Mouse (Mus musculus): ENCODE measurements at regions not wholly inside any gene's neighbourhood (a gene's known extent, or its start where the extent isn't known, plus 50 kb on each side); places are given as distances from the start of the nearest gene placed in this dataset.

DNA sequence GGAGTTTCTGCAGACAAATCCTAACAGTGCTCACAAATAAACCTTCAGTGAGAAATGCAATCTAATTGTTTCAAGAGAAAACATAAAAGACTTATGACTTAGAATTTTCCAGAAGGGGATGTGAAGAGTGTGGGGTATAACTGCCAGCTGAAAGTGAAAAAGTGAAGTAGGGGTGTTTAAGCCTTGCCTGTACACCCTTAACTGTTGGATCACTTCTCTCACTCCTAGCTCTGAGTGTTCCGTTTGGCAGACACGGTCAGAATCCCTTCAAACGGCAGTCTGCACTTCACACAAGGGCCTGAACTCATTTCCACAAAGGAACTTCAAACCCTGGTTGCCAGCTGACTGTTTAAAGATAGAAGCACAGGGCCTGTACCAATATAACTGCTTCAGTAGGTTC is 101.2 kb upstream of the Mpp6 start:
- Histone ChIP-seq H3K4me1 (peaks cover 6% of the 10 kb centered on the region; the same call in 1 of the 2 replicates), H3K27ac (replicated peaks) (no peak overlapping the region), H3K9me3 (no peaks in the 10 kb centered on the region), H3K27me3 (replicated peaks; ENCODE audit: low read depth, poor library complexity, severe bottlenecking) (no peaks in the 10 kb centered on the region), H3K4me3 (no peak overlapping the region), H3K36me3 (replicated peaks) (no peaks in the 10 kb centered on the region)
- DNase-seq (ENCODE audit: low spot score) = no peak
- WGBS = 82% methylated on average over 3 of the region's 3 CpGs

DNA sequence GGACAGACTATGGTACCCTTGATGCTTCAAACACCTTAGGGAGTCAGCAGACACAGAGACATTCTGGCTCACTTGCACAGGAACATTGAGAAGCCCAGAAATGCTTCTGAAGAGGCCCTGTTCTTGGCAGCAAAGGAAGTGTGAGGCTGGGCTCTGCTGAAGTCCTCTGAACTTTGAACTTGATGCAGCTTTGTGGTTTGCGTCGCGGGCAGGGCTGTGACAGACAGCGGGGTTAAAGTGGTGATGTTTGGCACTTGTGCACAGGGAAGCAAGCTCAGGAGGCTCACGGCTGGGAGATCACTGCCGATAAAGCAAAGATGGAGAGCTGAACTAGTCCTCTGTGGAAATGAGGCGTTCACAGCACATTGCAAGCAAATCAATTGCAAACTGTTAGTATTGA is 100.7 kb upstream of the Mpp6 start:
- Histone ChIP-seq H3K36me3 (replicated peaks) (no peaks in the 10 kb centered on the region), H3K4me1 (peaks cover 6% of the 10 kb centered on the region; the same call in 1 of the 2 replicates), H3K4me3 (no peak overlapping the region), H3K27ac (replicated peaks) (no peak overlapping the region), H3K9me3 (no peaks in the 10 kb centered on the region), H3K27me3 (replicated peaks; ENCODE audit: low read depth, poor library complexity, severe bottlenecking) (no peaks in the 10 kb centered on the region)
- 78% methylated on average over 7 of the region's 7 CpGs for WGBS
- no peak for DNase-seq (ENCODE audit: low spot score)

GRCm38 (mm10) chr6:50009856-50010255 is 100.2 kb upstream of the Mpp6 start:
- 72% methylated on average over 5 of the region's 5 CpGs for WGBS
- H3K36me3 ChIP-seq (replicated peaks) = no peaks in the 10 kb centered on the region
- no peaks in the 10 kb centered on the region for H3K27me3 ChIP-seq (replicated peaks; ENCODE audit: low read depth, poor library complexity, severe bottlenecking)
- DNase-seq (ENCODE audit: low spot score) = no peak
- no peak overlapping the region for H3K4me3 ChIP-seq
- H3K4me1 ChIP-seq = peaks cover 6% of the 10 kb centered on the region; the same call in 1 of the 2 replicates
- H3K9me3 ChIP-seq = no peaks in the 10 kb centered on the region
- H3K27ac ChIP-seq (replicated peaks) = no peak overlapping the region

- H3K9me3 ChIP-seq = no peaks in the 10 kb centered on the region
- H3K27ac ChIP-seq (replicated peaks) = no peak overlapping the region
- peaks cover 6% of the 10 kb centered on the region; the same call in 1 of the 2 replicates for H3K4me1 ChIP-seq
- H3K4me3 ChIP-seq = no peak overlapping the region
- no peaks in the 10 kb centered on the region for H3K36me3 ChIP-seq (replicated peaks)
- WGBS = 82% methylated on average over 12 of the region's 12 CpGs
- H3K27me3 ChIP-seq (replicated peaks; ENCODE audit: low read depth, poor library complexity, severe bottlenecking) = no peaks in the 10 kb centered on the region
- no peak for DNase-seq (ENCODE audit: low spot score)
These were observed 99.0 kb upstream of the Mpp6 start for GRCm38 (mm10) chr6:50011071-50011470.

GRCm38 (mm10) chr6:50011746-50012453 is 98.1 kb upstream of the Mpp6 start:
- no peaks in the 10 kb centered on the region for H3K27me3 ChIP-seq (replicated peaks; ENCODE audit: low read depth, poor library complexity, severe bottlenecking)
- H3K36me3 ChIP-seq (replicated peaks) = no peaks in the 10 kb centered on the region
- no peak overlapping the region for H3K4me3 ChIP-seq
- no peak for DNase-seq (ENCODE audit: low spot score)
- H3K27ac ChIP-seq (replicated peaks) = no peak overlapping the region
- no peaks in the 10 kb centered on the region for H3K9me3 ChIP-seq
- WGBS = 77% methylated on average over 5 of the region's 5 CpGs
- peaks cover 6% of the 10 kb centered on the region; the same call in 1 of the 2 replicates for H3K4me1 ChIP-seq

DNA sequence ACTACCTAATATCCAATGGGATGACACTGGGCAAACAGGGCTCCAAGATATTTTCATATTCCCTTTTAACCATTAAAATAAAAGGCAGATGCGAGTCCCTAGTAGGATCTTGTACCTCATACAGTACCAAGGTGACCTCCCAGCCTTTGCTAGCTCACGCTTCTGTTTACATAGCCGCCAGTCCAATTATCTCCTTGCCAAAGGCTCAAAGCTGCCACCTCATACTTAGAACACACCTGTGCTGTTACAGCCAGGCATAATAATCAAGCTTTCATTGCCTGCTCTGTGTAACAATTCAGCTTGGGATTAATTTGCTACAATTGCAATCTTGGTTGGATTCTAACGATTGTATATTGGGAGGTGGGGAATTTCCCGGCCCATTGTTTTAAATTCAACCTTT is 97.0 kb upstream of the Mpp6 start:
- Histone ChIP-seq H3K36me3 (replicated peaks) (no peaks in the 10 kb centered on the region), H3K4me3 (no peak overlapping the region), H3K27ac (replicated peaks) (no peak overlapping the region), H3K4me1 (peaks cover 6% of the 10 kb centered on the region; the same call in 1 of the 2 replicates), H3K9me3 (no peaks in the 10 kb centered on the region), H3K27me3 (replicated peaks; ENCODE audit: low read depth, poor library complexity, severe bottlenecking) (no peaks in the 10 kb centered on the region)
- no peak for DNase-seq (ENCODE audit: low spot score)
- 83% methylated on average over 5 of the region's 5 CpGs for WGBS

- Histone ChIP-seq H3K9me3 (no peaks in the 10 kb centered on the region), H3K27ac (replicated peaks) (no peak overlapping the region), H3K27me3 (replicated peaks; ENCODE audit: low read depth, poor library complexity, severe bottlenecking) (no peaks in the 10 kb centered on the region), H3K36me3 (replicated peaks) (no peaks in the 10 kb centered on the region), H3K4me1 (peaks cover 6% of the 10 kb centered on the region; the same call in 1 of the 2 replicates), H3K4me3 (no peak overlapping the region)
- no peak for DNase-seq (ENCODE audit: low spot score)
- 86% methylated on average over 7 of the region's 7 CpGs for WGBS
These were observed 96.2 kb upstream of the Mpp6 start for GRCm38 (mm10) chr6:50013842-50014241.

DNA sequence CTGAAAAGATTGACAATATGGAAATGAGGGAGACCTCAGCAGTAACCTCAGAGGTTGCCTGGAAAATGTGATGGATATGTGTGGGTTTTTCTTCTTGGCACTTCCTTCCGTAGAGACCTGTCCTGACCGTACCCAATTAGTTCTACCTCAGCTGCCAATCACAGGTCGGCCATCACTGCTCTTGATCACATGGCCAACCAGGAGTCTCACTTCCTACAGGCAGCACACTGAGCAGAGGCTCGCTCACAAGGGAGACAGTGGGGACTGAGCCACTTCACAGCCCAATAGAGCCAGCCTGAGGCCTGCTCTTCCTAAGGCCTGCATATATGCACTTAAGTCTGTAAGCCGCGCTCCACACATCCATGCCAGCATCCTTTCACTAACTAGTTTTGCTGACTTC is 82.1 kb upstream of the Mpp6 start:
- Histone ChIP-seq H3K4me1 (peaks cover 13% of the 10 kb centered on the region), H3K27ac (replicated peaks) (no peak overlapping the region), H3K27me3 (replicated peaks; ENCODE audit: low read depth, poor library complexity, severe bottlenecking) (no peaks in the 10 kb centered on the region), H3K4me3 (no peak overlapping the region), H3K36me3 (replicated peaks) (no peaks in the 10 kb centered on the region), H3K9me3 (no peaks in the 10 kb centered on the region)
- DNase-seq (ENCODE audit: low spot score) = no peak
- 86% methylated on average over 6 of the region's 6 CpGs for WGBS

DNA sequence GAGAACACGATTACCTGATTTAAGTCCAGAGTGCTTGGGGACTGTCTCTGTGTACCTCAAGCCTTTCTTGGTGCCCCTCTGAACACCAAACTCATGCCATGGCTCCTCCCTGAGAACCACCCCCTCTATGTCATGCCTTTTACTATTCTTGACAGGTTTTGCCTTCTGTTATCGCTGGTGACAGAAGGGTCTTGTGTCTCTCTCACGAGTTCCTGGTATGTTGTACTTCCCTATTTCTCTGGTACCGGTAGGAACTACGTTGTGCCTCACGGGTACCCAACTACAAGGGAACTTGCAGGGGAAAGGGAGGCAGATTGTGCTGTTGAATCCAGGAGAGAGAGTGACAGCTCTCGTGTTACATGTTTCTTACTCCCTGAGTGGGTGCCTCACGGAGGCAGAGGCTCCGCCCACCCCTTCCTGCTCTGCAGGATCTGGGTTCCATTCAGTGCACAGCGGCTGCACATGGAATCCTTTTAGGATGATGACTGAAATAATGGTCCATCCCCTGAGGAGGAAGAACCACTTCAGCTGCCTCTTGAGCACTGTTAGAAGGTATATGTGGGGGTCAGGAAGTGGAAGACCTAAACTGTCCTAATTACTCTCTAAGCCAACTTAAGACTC is 80.0 kb upstream of the Mpp6 start:
- 66% methylated on average over 10 of the region's 10 CpGs for WGBS
- Histone ChIP-seq H3K36me3 (replicated peaks) (no peaks in the 10 kb centered on the region), H3K4me1 (peaks cover 16% of the 10 kb centered on the region), H3K27me3 (replicated peaks; ENCODE audit: low read depth, poor library complexity, severe bottlenecking) (no peaks in the 10 kb centered on the region), H3K4me3 (no peak overlapping the region), H3K27ac (replicated peaks) (no peak overlapping the region), H3K9me3 (no peaks in the 10 kb centered on the region)
- no peak for DNase-seq (ENCODE audit: low spot score)

DNA sequence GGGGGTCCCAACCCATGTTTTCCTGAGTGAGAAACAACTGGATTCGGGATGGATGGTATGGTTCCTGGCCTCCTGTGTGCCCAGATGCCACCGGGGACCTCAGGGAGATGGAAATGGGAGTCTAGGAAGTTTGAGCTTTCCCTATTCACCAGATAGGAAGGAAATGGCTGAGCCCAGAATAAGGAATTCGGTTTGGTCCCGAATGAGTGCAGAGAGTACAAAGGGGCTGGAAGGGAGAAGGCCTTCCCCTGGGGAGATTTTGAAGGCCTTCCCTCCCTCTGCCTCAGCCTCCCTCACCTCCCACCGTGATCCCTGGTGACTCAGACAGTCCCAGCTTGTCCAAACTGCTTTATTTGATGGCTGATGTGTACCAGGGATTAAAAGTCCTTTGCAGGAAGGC is 78.7 kb upstream of the Mpp6 start:
- 70% methylated on average over 5 of the region's 5 CpGs for WGBS
- H3K9me3 ChIP-seq = no peaks in the 10 kb centered on the region
- H3K4me1 ChIP-seq = peaks cover 16% of the 10 kb centered on the region
- no peak for DNase-seq (ENCODE audit: low spot score)
- H3K36me3 ChIP-seq (replicated peaks) = no peaks in the 10 kb centered on the region
- no peak overlapping the region for H3K4me3 ChIP-seq
- H3K27me3 ChIP-seq (replicated peaks; ENCODE audit: low read depth, poor library complexity, severe bottlenecking) = no peaks in the 10 kb centered on the region
- no peak overlapping the region for H3K27ac ChIP-seq (replicated peaks)

DNA sequence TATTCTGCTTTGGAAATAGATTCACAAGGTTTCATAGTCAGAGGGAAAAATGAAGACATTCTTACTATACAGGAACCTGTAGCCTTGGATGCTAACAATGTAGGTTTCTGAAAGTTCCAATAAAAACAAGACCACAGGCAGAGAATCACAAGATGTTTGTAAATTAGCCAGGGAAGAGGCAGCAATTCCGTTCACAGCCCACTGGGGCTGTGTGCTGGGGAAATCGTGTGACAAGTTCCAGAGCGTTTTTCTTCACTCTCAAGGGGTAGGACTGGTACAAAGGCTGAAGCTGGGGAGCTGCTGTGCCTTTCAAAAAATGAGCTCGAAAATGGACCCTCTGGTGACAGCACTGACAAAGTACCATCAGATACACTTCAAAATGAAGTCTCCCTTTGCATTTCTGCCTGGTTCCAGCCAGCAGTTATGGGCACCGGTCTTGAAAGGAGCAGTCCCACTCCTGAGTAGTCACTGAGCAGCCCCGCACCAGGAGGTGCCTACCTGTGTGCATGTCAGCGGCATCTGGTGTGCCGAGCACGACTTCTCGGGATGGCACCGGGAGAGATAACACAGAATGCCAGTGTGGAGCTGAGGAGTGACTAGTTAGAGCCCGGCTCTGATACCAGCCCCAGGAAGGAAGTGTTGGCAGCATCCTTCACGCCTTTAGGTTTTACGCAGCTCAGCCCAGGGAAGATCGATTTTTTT is 77.0 kb upstream of the Mpp6 start:
- no peak for DNase-seq (ENCODE audit: low spot score)
- Histone ChIP-seq H3K4me3 (no peak overlapping the region), H3K9me3 (no peaks in the 10 kb centered on the region), H3K27ac (replicated peaks) (no peak overlapping the region), H3K27me3 (replicated peaks; ENCODE audit: low read depth, poor library complexity, severe bottlenecking) (no peaks in the 10 kb centered on the region), H3K4me1 (peaks cover 22% of the 10 kb centered on the region), H3K36me3 (replicated peaks) (no peaks in the 10 kb centered on the region)
- 66% methylated on average over 15 of the region's 15 CpGs for WGBS

DNA sequence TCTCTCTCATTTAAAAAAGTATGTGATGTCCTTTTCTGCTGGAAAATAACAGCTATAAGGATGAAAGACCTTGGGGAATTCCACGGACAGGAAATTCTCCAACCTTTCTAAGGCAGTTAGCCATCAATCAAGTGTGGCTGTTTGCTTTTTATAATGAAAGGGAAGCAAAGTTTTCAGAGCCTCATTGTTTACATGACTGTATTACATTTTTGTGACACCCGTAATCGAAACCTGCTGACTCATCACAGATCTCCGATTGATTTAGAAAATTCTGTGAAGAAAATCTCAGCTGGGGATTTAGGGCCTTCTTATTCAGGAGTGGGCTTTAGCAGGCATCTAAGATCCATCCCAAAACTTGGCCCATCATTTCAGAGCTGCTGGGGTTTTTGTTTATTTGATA is 72.4 kb upstream of the Mpp6 start:
- H3K4me1 ChIP-seq = peaks cover 22% of the 10 kb centered on the region
- H3K27ac ChIP-seq (replicated peaks) = peak overlapping the region; percentile 30; the same call in 1 of the 2 replicates
- no peaks in the 10 kb centered on the region for H3K9me3 ChIP-seq
- WGBS = 52% methylated on average over 4 of the region's 4 CpGs
- no peaks in the 10 kb centered on the region for H3K36me3 ChIP-seq (replicated peaks)
- no peak overlapping the region for H3K4me3 ChIP-seq
- DNase-seq (ENCODE audit: low spot score) = no peak
- H3K27me3 ChIP-seq (replicated peaks; ENCODE audit: low read depth, poor library complexity, severe bottlenecking) = no peaks in the 10 kb centered on the region

GRCm38 (mm10) chr6:50038369-50038768 is 71.7 kb upstream of the Mpp6 start:
- peak overlapping the region; percentile 37; the same call in 1 of the 2 replicates for H3K27ac ChIP-seq (replicated peaks)
- 46% methylated on average over 3 of the region's 3 CpGs for whole genome bisulfite sequencing
- no peaks in the 10 kb centered on the region for H3K36me3 ChIP-seq (replicated peaks)

More at GRCm38 (mm10) chr6:50038369-50038768, 71.7 kb upstream of the Mpp6 start:
- Histone ChIP-seq H3K4me3 (no peak overlapping the region), H3K4me1 (peaks cover 15% of the 10 kb centered on the region), H3K27me3 (replicated peaks; ENCODE audit: low read depth, poor library complexity, severe bottlenecking) (no peaks in the 10 kb centered on the region), H3K9me3 (no peaks in the 10 kb centered on the region)
- DNase-seq (ENCODE audit: low spot score) = no peak
